Mouse (Mus musculus) myocyte (in vitro differentiated cells): ENCODE results near the gene Rnf145.

Experiments
- MYOD1 ChIP-seq, 3 experiments: IDR thresholded peaks; one replicate each; pipeline ENCODE4 v1.6.1; 2011; ENCODE audit warnings: control low read depth in 2 of 3, low read depth in 2 of 3, mild to moderate bottlenecking in 2 of 3, moderate library complexity in 1 of 3; ENCODE audit not compliant: insufficient read length in 2 of 3, control insufficient read depth in 1 of 3
- POLR2A ChIP-seq: IDR thresholded peaks from one replicate; pipeline ENCODE4 v1.6.1; 2011; ENCODE audit warnings: low read depth, mild to moderate bottlenecking, control low read depth, moderate library complexity; ENCODE audit not compliant: insufficient read length
- TCF12 ChIP-seq: IDR thresholded peaks from one replicate; pipeline ENCODE4 v1.6.1; 2011; ENCODE audit warnings: mild to moderate bottlenecking, control low read depth; ENCODE audit not compliant: poor library complexity, insufficient read depth, severe bottlenecking

GRCm38 (mm10) chr11:44581277-44581683 lies 62.5 kb downstream of the Rnf145 start:
- no peak for TF ChIP-seq POLR2A
- no peak for TF ChIP-seq TCF12
- TF ChIP-seq MYOD1 (IDR thresholded peaks at IDR 0.05; ENCODE audit: control insufficient read depth in 1 of 3, insufficient read length in 2 of 3, low read depth in 2 of 3), result no peak
